Mouse (Mus musculus): ENCODE measurements around the gene Slc16a5.

DNA sequence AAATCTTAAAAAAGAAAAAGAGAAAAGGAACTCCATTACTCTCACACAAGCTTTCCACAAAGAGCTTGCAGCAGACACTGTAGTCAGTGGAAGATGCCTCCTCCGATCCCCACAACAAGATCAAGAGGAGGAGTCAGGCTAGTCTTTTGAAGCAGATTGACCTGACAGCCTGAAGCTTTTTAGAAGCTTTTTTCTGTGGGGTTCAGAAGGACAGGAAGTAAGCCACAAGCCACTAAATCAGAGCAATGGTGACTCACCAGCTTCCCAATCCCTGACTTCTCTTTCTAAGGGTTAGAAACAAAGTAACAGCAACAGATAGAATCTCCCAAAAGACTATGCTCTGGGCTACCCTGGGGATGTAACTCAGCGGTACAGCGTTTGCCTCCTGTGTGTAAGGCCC, 22.9 kb upstream of the Slc16a5 start:
- TF ChIP-seq CTCF (IDR thresholded peaks at IDR 0.05; ENCODE audit: extremely low read depth, insufficient read depth, low read length) (no peak), POLR2A (IDR thresholded peaks at IDR 0.05; ENCODE audit: extremely low read depth, insufficient read depth, low read length) (no peak)
